Mouse (Mus musculus) heart, adult 2 months (tissue): ENCODE data around the gene Tgfbr3.

Experiments
- CTCF ChIP-seq: fragments of 200-600 bp; IDR thresholded peaks from 2 replicates; pipeline ENCODE4 v1.8.1; 2022; ENCODE audit warnings: antibody characterized with exemption, mild to moderate bottlenecking, moderate library complexity
- EP300 ChIP-seq: fragments of 200-500 bp; IDR thresholded peaks from 2 replicates; pipeline ENCODE4 v1.6.1; 2011; ENCODE audit warnings: low read depth, low read length, control low read depth; ENCODE audit not compliant: insufficient read depth
- POLR2A ChIP-seq: fragments of 200-500 bp; IDR thresholded peaks from 2 replicates; pipeline ENCODE4 v1.6.1; 2011; ENCODE audit warnings: mild to moderate bottlenecking, low read depth, low read length, control low read depth; ENCODE audit not compliant: insufficient read depth

GRCm38 (mm10) chr5:107330916-107331421, 41.5 kb upstream of the Tgfbr3 start, which contains the start of gene Brdt:
- no peak for TF ChIP-seq POLR2A
- TF ChIP-seq CTCF: no peak
- no peak for TF ChIP-seq EP300
